Mouse (Mus musculus) lung, adult 18-20 months (tissue): ENCODE measurements at regions not wholly inside any gene's neighbourhood (a gene's known extent, or its start where the extent isn't known, plus 50 kb on each side); places are given as distances from the start of the nearest gene placed in this dataset.

Experiments used
- DNase-seq, 2 experiments: peaks; one replicate each; pipeline ENCODE4 v3.0.0; 2022; ENCODE audit warnings: mixed read lengths in 2 of 2

- DNase-seq = no peak
Measured at GRCm38 (mm10) chr1:42313494-42313893, 382.1 kb upstream of the Pou3f3 start.

- no peak for DNase-seq
Measured at GRCm38 (mm10) chr1:42351884-42352283, 343.7 kb upstream of the Pou3f3 start.

GRCm38 (mm10) chr1:42352389-42352788 lies 343.2 kb upstream of the Pou3f3 start:
- no peak for DNase-seq

- DNase-seq = no peak
Measured at GRCm38 (mm10) chr1:42353096-42353495, 342.5 kb upstream of the Pou3f3 start.

- no peak for DNase-seq
Measured at GRCm38 (mm10) chr1:42354020-42354419, 341.5 kb upstream of the Pou3f3 start.

GRCm38 (mm10) chr1:42362438-42362837 lies 333.1 kb upstream of the Pou3f3 start:
- no peak for DNase-seq

GRCm38 (mm10) chr1:42365648-42366324 lies 329.8 kb upstream of the Pou3f3 start:
- no peak for DNase-seq

GRCm38 (mm10) chr1:42387919-42388684 lies 307.5 kb upstream of the Pou3f3 start:
- DNase-seq = no peak

- DNase-seq = no peak
Measured at GRCm38 (mm10) chr1:42388740-42389139, 306.8 kb upstream of the Pou3f3 start.

GRCm38 (mm10) chr1:42395651-42396260 lies 299.8 kb upstream of the Pou3f3 start:
- no peak for DNase-seq

GRCm38 (mm10) chr1:42398461-42399154 lies 297.0 kb upstream of the Pou3f3 start:
- no peak for DNase-seq

GRCm38 (mm10) chr1:42415817-42416538 lies 279.6 kb upstream of the Pou3f3 start:
- DNase-seq = no peak

- no peak for DNase-seq
Measured at GRCm38 (mm10) chr1:42416539-42417218, 278.9 kb upstream of the Pou3f3 start.

- no peak for DNase-seq
Measured at GRCm38 (mm10) chr1:42417815-42418214, 277.8 kb upstream of the Pou3f3 start.

GRCm38 (mm10) chr1:42418233-42418632 lies 277.3 kb upstream of the Pou3f3 start:
- no peak for DNase-seq

GRCm38 (mm10) chr1:42436366-42436998 lies 259.1 kb upstream of the Pou3f3 start:
- DNase-seq = no peak

- no peak for DNase-seq
Measured at GRCm38 (mm10) chr1:42468365-42468764, 227.2 kb upstream of the Pou3f3 start.

GRCm38 (mm10) chr1:42471846-42472494 lies 223.6 kb upstream of the Pou3f3 start:
- DNase-seq = no peak

GRCm38 (mm10) chr1:42472495-42473230 lies 222.9 kb upstream of the Pou3f3 start:
- no peak for DNase-seq

- DNase-seq = no peak
Measured at GRCm38 (mm10) chr1:42474197-42474596, 221.4 kb upstream of the Pou3f3 start.
